In the genomic region with DNA sequence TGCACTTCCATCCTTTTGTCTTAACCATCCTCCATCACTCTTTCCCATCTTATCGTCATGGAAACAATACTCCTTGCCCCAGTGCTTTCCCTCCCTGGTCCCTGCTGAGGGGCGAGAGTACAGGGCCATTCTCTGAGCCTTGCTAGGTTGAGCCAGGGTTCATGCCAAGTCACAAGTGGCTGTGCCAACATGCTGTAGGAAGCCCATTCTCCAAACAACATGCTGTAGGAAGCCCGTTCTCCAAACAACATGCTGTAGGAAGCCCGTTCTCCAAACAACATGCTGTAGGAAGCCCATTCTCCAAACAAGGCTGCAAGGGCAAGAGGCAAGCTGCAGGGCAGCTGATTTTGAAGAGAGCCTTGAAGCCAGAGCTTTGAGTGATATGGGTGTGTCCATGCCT, we compare ENCODE assay signal across 14 mouse cellular contexts.
"Had no signal": no experiment of that assay in that cellular context is flagged by ENCODE, and none has a peak within 500 bp of the region (broad histone marks: within the 10 kb centered on the region; RNA-seq: fewer than 3 reads in every experiment).

No protein-coding gene starts in this region.

- ATAC-seq: intestine, embryonic 16.5 days; midbrain, embryonic 16.5 days had no signal

- DNase-seq: kidney, adult 2 months; kidney, postnatal 25 days; layer of hippocampus, postnatal 36 days; right cerebral cortex, postnatal 25 days; thymus, adult 18-20 months; thymus, postnatal 14 days had no signal

- H3K4me3 ChIP-seq: hindbrain, embryonic 15.5 days; limb, embryonic 13.5 days; lung, embryonic 15.5 days; midbrain, embryonic 10.5 days; neural tube, embryonic 13.5 days had no signal

- H3K9ac ChIP-seq: hindbrain, embryonic 15.5 days; limb, embryonic 13.5 days; liver, embryonic 14.5 days; lung, embryonic 15.5 days; neural tube, embryonic 13.5 days had no signal

- H3K4me2 ChIP-seq: hindbrain, embryonic 15.5 days; limb, embryonic 13.5 days; lung, embryonic 15.5 days; neural tube, embryonic 13.5 days had no signal

- H3K27me3 ChIP-seq: hindbrain, embryonic 15.5 days; limb, embryonic 13.5 days; lung, embryonic 15.5 days had no signal

- H3K9me3 ChIP-seq: hindbrain, embryonic 15.5 days; limb, embryonic 13.5 days; lung, embryonic 15.5 days; midbrain, embryonic 10.5 days; neural tube, embryonic 13.5 days had no signal

- H3K27ac ChIP-seq: hindbrain, embryonic 15.5 days; limb, embryonic 13.5 days; liver, embryonic 14.5 days; lung, embryonic 15.5 days; midbrain, embryonic 10.5 days; neural tube, embryonic 13.5 days had no signal

- H3K36me3 ChIP-seq: hindbrain, embryonic 15.5 days; limb, embryonic 13.5 days; lung, embryonic 15.5 days; midbrain, embryonic 10.5 days; neural tube, embryonic 13.5 days had no signal
